Mouse (Mus musculus): ENCODE data around the gene Dennd5a.
A peak's percentile ranks its signal among the peaks of the same experiment; 100 is the strongest.

Gene Dennd5a

GRCm38 (mm10) chr7:109879158-109879557 is 81.1 kb downstream of the Dennd5a start:
- peak; percentile 43 for DNase-seq

GRCm38 (mm10) chr7:109876085-109876484 is 84.2 kb downstream of the Dennd5a start:
- no peak for DNase-seq

GRCm38 (mm10) chr7:109875598-109875997 is 84.7 kb downstream of the Dennd5a start:
- DNase-seq = no peak

- no peak for DNase-seq
Measured at GRCm38 (mm10) chr7:109875033-109875432, 85.2 kb downstream of the Dennd5a start.

GRCm38 (mm10) chr7:109873170-109873569 is 87.1 kb downstream of the Dennd5a start:
- DNase-seq = no peak

- DNase-seq = no peak
Measured at GRCm38 (mm10) chr7:109871232-109871631, 89.0 kb downstream of the Dennd5a start.

GRCm38 (mm10) chr7:109868498-109868897 is 91.8 kb downstream of the Dennd5a start:
- peak; percentile 15 for DNase-seq

- no peak for DNase-seq
Measured at GRCm38 (mm10) chr7:109866643-109867042, 93.6 kb downstream of the Dennd5a start.

GRCm38 (mm10) chr7:109865370-109866229 is 94.7 kb downstream of the Dennd5a start, which contains the start of gene Scube2:
Gene Scube2 (minus strand): TSS chr7:109865679.
- DNase-seq = peak; percentile 46

GRCm38 (mm10) chr7:109863561-109863960 is 96.7 kb downstream of the Dennd5a start:
- no peak for DNase-seq

GRCm38 (mm10) chr7:109860162-109860561 is 100.1 kb downstream of the Dennd5a start:
- no peak for DNase-seq

GRCm38 (mm10) chr7:109859354-109859753 is 100.9 kb downstream of the Dennd5a start:
- DNase-seq = no peak

- DNase-seq = no peak
Measured at GRCm38 (mm10) chr7:109852752-109853212, 107.5 kb downstream of the Dennd5a start.

GRCm38 (mm10) chr7:109852017-109852416 is 108.3 kb downstream of the Dennd5a start:
- no peak for DNase-seq

GRCm38 (mm10) chr7:109850531-109850930 is 109.7 kb downstream of the Dennd5a start:
- DNase-seq = no peak

- DNase-seq = no peak
Measured at GRCm38 (mm10) chr7:109849750-109850434, 110.4 kb downstream of the Dennd5a start.

GRCm38 (mm10) chr7:109848867-109849733 is 111.2 kb downstream of the Dennd5a start:
- DNase-seq = no peak

- no peak for DNase-seq
Measured at GRCm38 (mm10) chr7:109844100-109844499, 116.2 kb downstream of the Dennd5a start.

All from lung, postnatal 14 days (tissue).